In the genomic region with DNA sequence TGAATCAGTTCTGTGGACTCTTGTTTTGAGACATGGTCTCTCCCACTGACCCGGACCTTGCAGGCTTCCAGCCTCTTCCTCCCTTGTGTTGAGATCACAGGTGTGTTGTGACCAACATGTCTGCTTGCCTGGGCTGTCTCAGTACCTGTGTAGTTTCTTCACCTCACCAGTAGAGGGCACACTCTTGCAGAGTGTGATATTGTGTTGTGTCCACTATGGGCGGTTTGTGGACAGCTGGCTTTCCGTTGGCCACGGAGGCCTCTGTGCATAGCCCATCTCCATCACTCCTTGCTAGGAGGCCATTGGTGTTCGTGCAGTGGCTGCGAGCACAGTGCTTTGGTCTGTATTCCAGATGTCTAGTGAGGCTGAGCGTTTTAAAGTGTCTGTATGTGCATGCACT, we compare ENCODE assay signal across 1 mouse cellular context.
TF ChIP-seq lines count a peak whose summit lies in the region.

No protein-coding gene starts in this region.

TF ChIP-seq in MEL, 35 proteins besides CTCF, POLR2A, EP300 and RAD21:
- TF ChIP-seq MXI1 (IDR thresholded peaks at IDR 0.05; ENCODE audit: low read depth, low read length), result no peak
- no peak for TF ChIP-seq POLR2AphosphoS2 (IDR thresholded peaks at IDR 0.05; ENCODE audit: low read length)
